ENCODE assay signal across 11 mouse cellular contexts in the genomic region with DNA sequence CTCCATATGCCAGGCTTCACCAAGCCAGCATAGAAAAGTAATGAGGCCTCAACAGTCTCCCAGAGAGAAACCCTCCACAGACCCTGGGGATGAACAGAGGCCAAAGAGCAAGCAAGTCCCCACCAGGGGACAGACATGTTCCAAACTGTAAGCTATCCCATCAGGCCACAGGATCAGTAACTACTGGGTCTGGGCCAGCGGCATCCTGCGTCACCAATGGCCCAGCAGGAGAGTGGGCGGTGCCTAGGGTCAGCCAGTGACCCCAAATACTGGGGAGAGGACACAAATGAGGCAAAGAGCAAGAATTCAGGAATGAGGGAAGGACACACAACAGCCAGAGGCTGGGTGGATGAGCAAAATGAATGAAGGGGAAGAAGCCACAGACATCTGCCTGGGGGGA. TPM values are rescaled to one million over a fixed set of nuclear protein-coding genes. Genes with fewer than 3 reads are reported as not detected.
A peak's percentile ranks its signal among the peaks of the same experiment; 100 is the strongest.
DNase-seq lines count a peak whose midpoint lies in the region; ATAC-seq lines count a peak whose summit lies in the region.
"Had no signal": no experiment of that assay in that cellular context is flagged by ENCODE, and none has a peak within 500 bp of the region (broad histone marks: within the 10 kb centered on the region; RNA-seq: fewer than 3 reads in every experiment).

No protein-coding gene starts in this region.

- H3K9ac ChIP-seq in hindbrain, embryonic 16.5 days (ENCODE audit: low read depth, low read length), result no peak overlapping the region
- no peak overlapping the region for H3K9ac ChIP-seq in forebrain, embryonic 13.5 days
- H3K9ac ChIP-seq: embryonic facial prominence, embryonic 12.5 days; heart, embryonic 13.5 days had no signal

- H3K9me3 ChIP-seq in hindbrain, embryonic 10.5 days, result no peaks in the 10 kb centered on the region
- H3K9me3 ChIP-seq in hindbrain, embryonic 16.5 days (ENCODE audit: control insufficient read depth, low read length), result no peaks in the 10 kb centered on the region
- H3K9me3 ChIP-seq in forebrain, embryonic 13.5 days (replicated peaks), result no peaks in the 10 kb centered on the region
- H3K9me3 ChIP-seq: heart, embryonic 13.5 days had no signal

- peak overlapping the region; percentile 62 for H3K27ac ChIP-seq in hindbrain, embryonic 10.5 days
- no peak overlapping the region for H3K27ac ChIP-seq in hindbrain, embryonic 16.5 days (ENCODE audit: low read depth, low read length)
- H3K27ac ChIP-seq in forebrain, embryonic 13.5 days, result peak overlapping the region; percentile 25; the same call in 1 of the 2 replicates
- H3K27ac ChIP-seq: heart, embryonic 13.5 days had no signal

- peaks cover 83% of the 10 kb centered on the region for H3K4me1 ChIP-seq in hindbrain, embryonic 10.5 days (replicated peaks)
- peaks cover 35% of the 10 kb centered on the region for H3K4me1 ChIP-seq in hindbrain, embryonic 16.5 days (ENCODE audit: control insufficient read depth, insufficient read depth, low read depth, low read length)
- H3K4me1 ChIP-seq in forebrain, embryonic 13.5 days, result peaks cover 70% of the 10 kb centered on the region

- WGBS in hindbrain, embryonic 10.5 days, result 21% methylated on average over 3 of the region's 3 CpGs
- WGBS in hindbrain, embryonic 16.5 days, result 26% methylated on average over 3 of the region's 3 CpGs
- 36% methylated on average over 3 of the region's 3 CpGs for WGBS in forebrain, embryonic 13.5 days

- no peaks in the 10 kb centered on the region for H3K27me3 ChIP-seq in hindbrain, embryonic 10.5 days (ENCODE audit: insufficient read depth, poor library complexity, severe bottlenecking)
- no peaks in the 10 kb centered on the region for H3K27me3 ChIP-seq in hindbrain, embryonic 16.5 days (replicated peaks; ENCODE audit: control insufficient read depth, insufficient read depth, low read length)
- H3K27me3 ChIP-seq in forebrain, embryonic 13.5 days, result no peaks in the 10 kb centered on the region
- H3K27me3 ChIP-seq: embryonic facial prominence, embryonic 12.5 days; heart, embryonic 13.5 days had no signal

- no peak overlapping the region for H3K4me2 ChIP-seq in hindbrain, embryonic 16.5 days (ENCODE audit: low read length)
- H3K4me2 ChIP-seq in forebrain, embryonic 13.5 days, result no peak overlapping the region
- H3K4me2 ChIP-seq: embryonic facial prominence, embryonic 12.5 days; heart, embryonic 13.5 days had no signal

- ATAC-seq in hindbrain, embryonic 16.5 days, result no peak
- ATAC-seq in forebrain, embryonic 13.5 days, result no peak

- H3K36me3 ChIP-seq in hindbrain, embryonic 10.5 days, result peaks cover 54% of the 10 kb centered on the region
- peaks cover 7% of the 10 kb centered on the region for H3K36me3 ChIP-seq in hindbrain, embryonic 16.5 days (ENCODE audit: control insufficient read depth, insufficient read depth, low read length)
- H3K36me3 ChIP-seq in forebrain, embryonic 13.5 days (ENCODE audit: poor library complexity, severe bottlenecking), result peaks cover 32% of the 10 kb centered on the region

- no peak overlapping the region for H3K4me3 ChIP-seq in hindbrain, embryonic 10.5 days
- H3K4me3 ChIP-seq in hindbrain, embryonic 16.5 days (ENCODE audit: low read length), result no peak overlapping the region
- H3K4me3 ChIP-seq in forebrain, embryonic 13.5 days, result no peak overlapping the region
- H3K4me3 ChIP-seq: embryonic facial prominence, embryonic 12.5 days; heart, embryonic 13.5 days had no signal

- peak; percentile 42 for DNase-seq in hindbrain, embryonic 10.5 days (ENCODE audit: low spot score)
- peak; percentile 85 for DNase-seq in kidney, adult 9 months
- peak; percentile 60 for DNase-seq in lung, postnatal 25 days (ENCODE audit: low spot score)
- no peak for DNase-seq in layer of hippocampus, adult 11-12 months (ENCODE audit: low spot score)
- no peak for DNase-seq in urinary bladder, adult 2 months (ENCODE audit: low spot score)
- no peak for DNase-seq in layer of hippocampus, postnatal 36 days
- DNase-seq: adrenal gland, postnatal 36 days had no signal

RNA-seq across cellular contexts. Expression of gene Ncor2, which starts 55.8 kb away (rescaled TPM):
- 18.1 and 19.7 TPM in 2 replicates for polyA plus RNA-seq in hindbrain, embryonic 10.5 days (2016; fragmentation: Nextera tagmentation; extraction: Ambion mirVana)
- polyA plus RNA-seq in hindbrain, embryonic 16.5 days (2015; fragmentation: Nextera tagmentation; extraction: Ambion mirVana), result 23.3 and 26.2 TPM in 2 replicates
- polyA plus RNA-seq in forebrain, embryonic 13.5 days (2015; fragmentation: Nextera tagmentation; extraction: Ambion mirVana), result 25.6 and 27.3 TPM in 2 replicates
- polyA plus RNA-seq in urinary bladder, adult 2 months (2012; rRNA removed), result 24.5 and 61.9 TPM in 2 replicates
- total RNA-seq in layer of hippocampus, postnatal 36 days (2021), result 100 to 1,000 TPM; 266 to 300 TPM

Comparison
In these comparisons a context has a peak if more than half of its experiments do, and no peak if none do; other contexts are left out.
1. DNase-seq: peak in hindbrain, embryonic 10.5 days (single experiment), kidney, adult 9 months (single experiment) and lung, postnatal 25 days (single experiment); none in layer of hippocampus, adult 11-12 months (single experiment), urinary bladder, adult 2 months (single experiment) and layer of hippocampus, postnatal 36 days (0 of 2).